Mouse (Mus musculus): ENCODE results near the gene Tnnt3. TPM values are rescaled to one million over a fixed set of nuclear protein-coding genes. Genes with fewer than 3 reads are reported as not detected.

Gene Tnnt3
- polyA plus RNA-seq, 1 experiment from 2014 or later: 31.5 TPM

GRCm38 (mm10) chr7:142473476-142473875 is 25.2 kb upstream of the Tnnt3 start:
- Histone ChIP-seq H3K36me3 (ENCODE audit: control insufficient read depth, insufficient read depth) (no peaks in the 10 kb centered on the region), H3K9me3 (replicated peaks; ENCODE audit: control insufficient read depth, low read length) (no peaks in the 10 kb centered on the region), H3K4me3 (ENCODE audit: low read depth, low read length) (no peak overlapping the region), H3K9ac (ENCODE audit: low read depth, low read length) (no peak overlapping the region), H3K4me2 (ENCODE audit: low read depth, low read length) (no peak overlapping the region), H3K27me3 (ENCODE audit: control insufficient read depth, insufficient read depth, low read depth, low read length) (no peaks in the 10 kb centered on the region), H3K4me1 (ENCODE audit: control insufficient read depth, low read depth, low read length) (no peaks in the 10 kb centered on the region), H3K27ac (ENCODE audit: low read length) (no peak overlapping the region)
- no peak for ATAC-seq (ENCODE audit: low read depth)
- WGBS (ENCODE audit: insufficient replicate concordance): 46% methylated on average over 2 of the region's 2 CpGs

- H3K4me1 ChIP-seq (ENCODE audit: control insufficient read depth, low read depth, low read length): no peaks in the 10 kb centered on the region
- H3K36me3 ChIP-seq (ENCODE audit: control insufficient read depth, insufficient read depth): no peaks in the 10 kb centered on the region
- H3K9me3 ChIP-seq (replicated peaks; ENCODE audit: control insufficient read depth, low read length): no peaks in the 10 kb centered on the region
- WGBS (ENCODE audit: insufficient replicate concordance): 73% methylated on average over 14 of the region's 14 CpGs
- H3K4me2 ChIP-seq (ENCODE audit: low read depth, low read length): no peak overlapping the region
- no peak for ATAC-seq (ENCODE audit: low read depth)
- no peaks in the 10 kb centered on the region for H3K27me3 ChIP-seq (ENCODE audit: control insufficient read depth, insufficient read depth, low read depth, low read length)
- H3K27ac ChIP-seq (ENCODE audit: low read length): no peak overlapping the region
- H3K9ac ChIP-seq (ENCODE audit: low read depth, low read length): no peak overlapping the region
- no peak overlapping the region for H3K4me3 ChIP-seq (ENCODE audit: low read depth, low read length)
These were observed 23.8 kb upstream of the Tnnt3 start for GRCm38 (mm10) chr7:142474799-142475198.

GRCm38 (mm10) chr7:142475641-142476040 is 23.0 kb upstream of the Tnnt3 start:
- Histone ChIP-seq H3K4me1 (ENCODE audit: control insufficient read depth, low read depth, low read length) (no peaks in the 10 kb centered on the region), H3K4me3 (ENCODE audit: low read depth, low read length) (no peak overlapping the region), H3K27me3 (ENCODE audit: control insufficient read depth, insufficient read depth, low read depth, low read length) (no peaks in the 10 kb centered on the region), H3K9me3 (replicated peaks; ENCODE audit: control insufficient read depth, low read length) (no peaks in the 10 kb centered on the region), H3K4me2 (ENCODE audit: low read depth, low read length) (no peak overlapping the region), H3K36me3 (ENCODE audit: control insufficient read depth, insufficient read depth) (no peaks in the 10 kb centered on the region), H3K27ac (ENCODE audit: low read length) (no peak overlapping the region), H3K9ac (ENCODE audit: low read depth, low read length) (no peak overlapping the region)
- WGBS (ENCODE audit: insufficient replicate concordance): 56% methylated on average over 7 of the region's 7 CpGs
- ATAC-seq (ENCODE audit: low read depth): no peak

GRCm38 (mm10) chr7:142476271-142476670 is 22.4 kb upstream of the Tnnt3 start:
- Histone ChIP-seq H3K4me3 (ENCODE audit: low read depth, low read length) (no peak overlapping the region), H3K27ac (ENCODE audit: low read length) (no peak overlapping the region), H3K27me3 (ENCODE audit: control insufficient read depth, insufficient read depth, low read depth, low read length) (no peaks in the 10 kb centered on the region), H3K9ac (ENCODE audit: low read depth, low read length) (no peak overlapping the region), H3K9me3 (replicated peaks; ENCODE audit: control insufficient read depth, low read length) (no peaks in the 10 kb centered on the region), H3K4me1 (ENCODE audit: control insufficient read depth, low read depth, low read length) (no peaks in the 10 kb centered on the region), H3K36me3 (ENCODE audit: control insufficient read depth, insufficient read depth) (no peaks in the 10 kb centered on the region), H3K4me2 (ENCODE audit: low read depth, low read length) (no peak overlapping the region)
- ATAC-seq (ENCODE audit: low read depth): no peak
- WGBS (ENCODE audit: insufficient replicate concordance): 66% methylated on average over 5 of the region's 5 CpGs

- Histone ChIP-seq H3K27ac (ENCODE audit: low read length) (no peak overlapping the region), H3K4me2 (ENCODE audit: low read depth, low read length) (no peak overlapping the region), H3K4me3 (ENCODE audit: low read depth, low read length) (no peak overlapping the region), H3K36me3 (ENCODE audit: control insufficient read depth, insufficient read depth) (no peaks in the 10 kb centered on the region), H3K27me3 (ENCODE audit: control insufficient read depth, insufficient read depth, low read depth, low read length) (no peaks in the 10 kb centered on the region), H3K4me1 (ENCODE audit: control insufficient read depth, low read depth, low read length) (peaks cover 4% of the 10 kb centered on the region), H3K9me3 (replicated peaks; ENCODE audit: control insufficient read depth, low read length) (no peaks in the 10 kb centered on the region), H3K9ac (ENCODE audit: low read depth, low read length) (no peak overlapping the region)
- no peak for ATAC-seq (ENCODE audit: low read depth)
- WGBS (ENCODE audit: insufficient replicate concordance): 73% methylated on average over 13 of the region's 13 CpGs
These were observed 21.7 kb upstream of the Tnnt3 start for GRCm38 (mm10) chr7:142476795-142477452.

- no peak for ATAC-seq (ENCODE audit: low read depth)
- H3K4me1 ChIP-seq (ENCODE audit: control insufficient read depth, low read depth, low read length): peaks cover 4% of the 10 kb centered on the region
- no peak overlapping the region for H3K4me2 ChIP-seq (ENCODE audit: low read depth, low read length)
- no peak overlapping the region for H3K9ac ChIP-seq (ENCODE audit: low read depth, low read length)
- no peak overlapping the region for H3K27ac ChIP-seq (ENCODE audit: low read length)
- 59% methylated on average over 6 of the region's 6 CpGs for WGBS (ENCODE audit: insufficient replicate concordance)
- no peaks in the 10 kb centered on the region for H3K9me3 ChIP-seq (replicated peaks; ENCODE audit: control insufficient read depth, low read length)
- no peaks in the 10 kb centered on the region for H3K36me3 ChIP-seq (ENCODE audit: control insufficient read depth, insufficient read depth)
- H3K4me3 ChIP-seq (ENCODE audit: low read depth, low read length): no peak overlapping the region
- no peaks in the 10 kb centered on the region for H3K27me3 ChIP-seq (ENCODE audit: control insufficient read depth, insufficient read depth, low read depth, low read length)
These were observed 20.6 kb upstream of the Tnnt3 start for GRCm38 (mm10) chr7:142478001-142478400.

GRCm38 (mm10) chr7:142478574-142478973 is 20.1 kb upstream of the Tnnt3 start:
- H3K4me3 ChIP-seq (ENCODE audit: low read depth, low read length): no peak overlapping the region
- WGBS (ENCODE audit: insufficient replicate concordance): 54% methylated on average over 2 of the region's 2 CpGs
- no peak overlapping the region for H3K9ac ChIP-seq (ENCODE audit: low read depth, low read length)
- no peaks in the 10 kb centered on the region for H3K9me3 ChIP-seq (replicated peaks; ENCODE audit: control insufficient read depth, low read length)
- H3K36me3 ChIP-seq (ENCODE audit: control insufficient read depth, insufficient read depth): no peaks in the 10 kb centered on the region
- peaks cover 4% of the 10 kb centered on the region for H3K4me1 ChIP-seq (ENCODE audit: control insufficient read depth, low read depth, low read length)
- no peak overlapping the region for H3K4me2 ChIP-seq (ENCODE audit: low read depth, low read length)
- no peak overlapping the region for H3K27ac ChIP-seq (ENCODE audit: low read length)
- no peaks in the 10 kb centered on the region for H3K27me3 ChIP-seq (ENCODE audit: control insufficient read depth, insufficient read depth, low read depth, low read length)
- ATAC-seq (ENCODE audit: low read depth): no peak

GRCm38 (mm10) chr7:142479307-142479706 is 19.3 kb upstream of the Tnnt3 start:
- Histone ChIP-seq H3K4me3 (ENCODE audit: low read depth, low read length) (no peak overlapping the region), H3K9me3 (replicated peaks; ENCODE audit: control insufficient read depth, low read length) (no peaks in the 10 kb centered on the region), H3K4me2 (ENCODE audit: low read depth, low read length) (no peak overlapping the region), H3K27ac (ENCODE audit: low read length) (no peak overlapping the region), H3K27me3 (ENCODE audit: control insufficient read depth, insufficient read depth, low read depth, low read length) (no peaks in the 10 kb centered on the region), H3K9ac (ENCODE audit: low read depth, low read length) (no peak overlapping the region), H3K4me1 (ENCODE audit: control insufficient read depth, low read depth, low read length) (peaks cover 4% of the 10 kb centered on the region), H3K36me3 (ENCODE audit: control insufficient read depth, insufficient read depth) (no peaks in the 10 kb centered on the region)
- no peak for ATAC-seq (ENCODE audit: low read depth)

- Histone ChIP-seq H3K9ac (ENCODE audit: low read depth, low read length) (no peak overlapping the region), H3K4me1 (ENCODE audit: control insufficient read depth, low read depth, low read length) (peaks cover 4% of the 10 kb centered on the region), H3K4me2 (ENCODE audit: low read depth, low read length) (no peak overlapping the region), H3K4me3 (ENCODE audit: low read depth, low read length) (no peak overlapping the region), H3K36me3 (ENCODE audit: control insufficient read depth, insufficient read depth) (no peaks in the 10 kb centered on the region), H3K27me3 (ENCODE audit: control insufficient read depth, insufficient read depth, low read depth, low read length) (no peaks in the 10 kb centered on the region), H3K27ac (ENCODE audit: low read length) (no peak overlapping the region), H3K9me3 (replicated peaks; ENCODE audit: control insufficient read depth, low read length) (no peaks in the 10 kb centered on the region)
- ATAC-seq (ENCODE audit: low read depth): no peak
- 51% methylated on average over 3 of the region's 3 CpGs for WGBS (ENCODE audit: insufficient replicate concordance)
These were observed 18.8 kb upstream of the Tnnt3 start for GRCm38 (mm10) chr7:142479886-142480285.
